Mouse (Mus musculus) erythroblast, adult 5-6 weeks (primary cell): ENCODE results near the gene Tent5d. TPM values are rescaled to one million over a fixed set of nuclear protein-coding genes. Genes with fewer than 3 reads are reported as not detected.

Experiments
- ATAC-seq: replicated peaks from 2 replicates; pipeline ENCODE4 v1.8.0; 2016; ENCODE audit warnings: moderate number of reproducible peaks, mild to moderate bottlenecking, moderate TSS enrichment, inconsistent platforms; ENCODE audit not compliant: poor library complexity, low FRiP score, severe bottlenecking
- total RNA-seq, 2 experiments: library from RNA; stranded (forward) in 1 of 2; stranded (reverse) in 1 of 2; fragments of 150-400 nt in 1 of 2; fragments of 200-764, 138-1000 nt in 1 of 2; gene quantifications; 2 replicates each; pipeline versions ENCODE4 v1.2.3 to v1.2.4; 2015 to 2017; ENCODE audit warnings: low replicate concordance in 2 of 2

Tent5d gene
- total RNA-seq (2015; ENCODE audit: low replicate concordance) (not detected in 2 replicates), total RNA-seq (2017; ENCODE audit: low replicate concordance) (not detected in 2 replicates)

GRCm38 (mm10) chrX:107792290-107792689 lies at the start of gene Tent5d:
TSS of gene Tent5d (plus strand) at chrX:107792590.
- no peak for ATAC-seq

GRCm38 (mm10) chrX:107767896-107768295 lies 24.5 kb upstream of the Tent5d start:
- no peak for ATAC-seq

- no peak for ATAC-seq
These were observed 2.3 kb upstream of the Tent5d start for GRCm38 (mm10) chrX:107790136-107790535.

GRCm38 (mm10) chrX:107790750-107791493 lies 1.5 kb upstream of the Tent5d start:
- no peak for ATAC-seq

GRCm38 (mm10) chrX:107795785-107796184 lies 3.4 kb downstream of the Tent5d start:
- no peak for ATAC-seq

GRCm38 (mm10) chrX:107796919-107797318 lies 4.5 kb downstream of the Tent5d start:
- 0 out of 2 replicates have a peak, but pooled peaks have one; percentile 35 for ATAC-seq

- no peak for ATAC-seq
These were observed 19.7 kb downstream of the Tent5d start for GRCm38 (mm10) chrX:107812120-107812519.

- peak; percentile 71 for ATAC-seq
These were observed 23.3 kb downstream of the Tent5d start for GRCm38 (mm10) chrX:107815502-107816217.

GRCm38 (mm10) chrX:107816218-107816554 lies 23.8 kb downstream of the Tent5d start, which contains the start of gene 2610002M06Rik:
TSS of gene 2610002M06Rik (minus strand) at chrX:107816334.
- peak; percentile 100 for ATAC-seq

- no peak for ATAC-seq
These were observed 24.3 kb downstream of the Tent5d start for GRCm38 (mm10) chrX:107816726-107817125.

- ATAC-seq: no peak
These were observed 65.8 kb downstream of the Tent5d start for GRCm38 (mm10) chrX:107858165-107858564.

Other genes with a start within 250 kb of the Tent5d start
- gene Tbx22, start 124.6 kb upstream of the Tent5d start, total RNA-seq (2015; ENCODE audit: low replicate concordance): not detected in 2 replicates
- gene Tbx22, start 124.6 kb upstream of the Tent5d start, total RNA-seq (2017; ENCODE audit: low replicate concordance): not detected in 2 replicates
- 7.5 and 8.4 TPM in 2 replicates for gene 2610002M06Rik, start 23.7 kb downstream of the Tent5d start, total RNA-seq (2015; ENCODE audit: low replicate concordance)
- 5.0 and 6.0 TPM in 2 replicates for gene 2610002M06Rik, start 23.7 kb downstream of the Tent5d start, total RNA-seq (2017; ENCODE audit: low replicate concordance)
- not detected in 2 replicates for gene Gm732, start 155.9 kb downstream of the Tent5d start, total RNA-seq (2015; ENCODE audit: low replicate concordance)
- gene Gm732, start 155.9 kb downstream of the Tent5d start, total RNA-seq (2017; ENCODE audit: low replicate concordance): 1.1 TPM in 1 of 2 replicates, not detected in the other